Mouse (Mus musculus): Measurements from ENCODE around the gene Sec61g. TPM values are rescaled to one million over a fixed set of nuclear protein-coding genes. Genes with fewer than 3 reads are reported as not detected.

The Sec61g gene
- polyA plus RNA-seq (2012; rRNA removed): 3.5 and 4.0 TPM in 2 replicates

GRCm38 (mm10) chr11:16508052-16508654 is at the start of gene Sec61g:
Gene Sec61g (minus strand): TSS chr11:16508484.

Other genes starting within 250 kb of the Sec61g start
- 74.9 and 86.5 TPM in 2 replicates for gene Egfr, start 243.7 kb upstream of the Sec61g start, polyA plus RNA-seq (2012; rRNA removed)

Measured in colon, adult 2 months (tissue).